Mouse (Mus musculus): ENCODE data around the gene Prmt7.

GRCm38 (mm10) chr8:106292484-106293396 is 82.0 kb downstream of the Prmt7 start:
- TF ChIP-seq CTCF (IDR thresholded peaks at IDR 0.05; ENCODE audit: borderline replicate concordance, control insufficient read depth, extremely low read depth, insufficient read depth, low read length, poor library complexity) (no peak), POLR2A (IDR thresholded peaks at IDR 0.05; ENCODE audit: control insufficient read depth, extremely low read depth, insufficient read depth, low read length, poor library complexity) (no peak)

All from thymus, adult 2 months (tissue).